ENCODE assay signal across 8 mouse cellular contexts in the genomic region with DNA sequence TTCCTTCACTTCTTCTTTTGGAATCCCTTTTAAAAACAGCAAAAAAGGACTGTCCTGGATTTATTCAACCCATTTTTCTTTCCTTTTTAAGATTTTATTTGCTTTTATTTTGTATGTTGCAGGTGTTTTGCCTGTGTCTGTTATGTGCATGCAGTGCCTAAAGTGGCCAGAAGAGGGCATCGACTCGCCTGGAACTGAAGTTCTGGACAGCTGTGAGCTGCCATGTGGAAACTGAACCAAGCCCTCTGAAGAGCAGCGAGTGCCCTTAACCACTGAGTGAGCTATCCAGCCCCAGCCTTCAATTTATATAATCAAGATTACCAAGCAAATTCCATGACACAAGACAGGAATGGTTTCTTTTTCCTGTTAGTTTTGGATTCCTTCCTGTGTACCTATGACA. TPM values are rescaled to one million over a fixed set of nuclear protein-coding genes. Genes with fewer than 3 reads are reported as not detected.
DNase-seq lines count a peak whose midpoint lies in the region; ATAC-seq and TF ChIP-seq lines count a peak whose summit lies in the region.

No protein-coding gene starts in this region.

- H3K4me2 ChIP-seq in kidney, embryonic 16.5 days (replicated peaks; ENCODE audit: low read depth, low read length) = no peak overlapping the region
- no peak overlapping the region for H3K4me2 ChIP-seq in limb, embryonic 14.5 days (replicated peaks; ENCODE audit: low read depth, low read length, severe bottlenecking)

- no peak for TF ChIP-seq POLR2A in limb, embryonic 14.5 days (IDR thresholded peaks at IDR 0.05; ENCODE audit: borderline replicate concordance, extremely low read depth, insufficient read depth, insufficient read length)

- no peak for ATAC-seq in kidney, embryonic 16.5 days (ENCODE audit: low FRiP score, low TSS enrichment)
- ATAC-seq in limb, embryonic 14.5 days (ENCODE audit: low FRiP score, low read depth) = no peak

- DNase-seq in kidney, adult 11 months = peak; percentile 62
- DNase-seq in NIH3T3 (ENCODE audit: low read depth) = peak; percentile 79
- peak; percentile 55 to 59 for DNase-seq in cerebellum, postnatal 36 days
- peak; percentile 70 to 84 for DNase-seq in heart, postnatal 10 days
- DNase-seq in limb, embryonic 14.5 days (ENCODE audit: low spot score) = peak; percentile 35
- DNase-seq in ovary, postnatal 14 days (ENCODE audit: low spot score) = peak; percentile 65
- DNase-seq in thymus, postnatal 14 days = peak; percentile 78

- no peak overlapping the region for H3K27ac ChIP-seq in kidney, embryonic 16.5 days (ENCODE audit: low read length)
- no peak overlapping the region for H3K27ac ChIP-seq in limb, embryonic 14.5 days (replicated peaks; ENCODE audit: low read depth, low read length)

- H3K9me3 ChIP-seq in kidney, embryonic 16.5 days (ENCODE audit: low read length) = no peaks in the 10 kb centered on the region
- no peaks in the 10 kb centered on the region for H3K9me3 ChIP-seq in limb, embryonic 14.5 days (ENCODE audit: control insufficient read depth, low read length)

- no peaks in the 10 kb centered on the region for H3K4me1 ChIP-seq in kidney, embryonic 16.5 days (ENCODE audit: insufficient read depth, low read length)
- no peaks in the 10 kb centered on the region for H3K4me1 ChIP-seq in limb, embryonic 14.5 days (ENCODE audit: control insufficient read depth, insufficient read depth, low read length)

- peaks cover 23% of the 10 kb centered on the region for H3K36me3 ChIP-seq in kidney, embryonic 16.5 days (ENCODE audit: insufficient read depth, low read length)
- H3K36me3 ChIP-seq in limb, embryonic 14.5 days (ENCODE audit: control insufficient read depth, insufficient read depth, low read length) = peaks cover 62% of the 10 kb centered on the region

- no peak overlapping the region for H3K4me3 ChIP-seq in kidney, embryonic 16.5 days (ENCODE audit: low read length)
- H3K4me3 ChIP-seq in limb, embryonic 14.5 days (replicated peaks; ENCODE audit: low read length) = no peak overlapping the region

- H3K27me3 ChIP-seq in kidney, embryonic 16.5 days (ENCODE audit: insufficient read depth, low read length) = no peaks in the 10 kb centered on the region
- no peaks in the 10 kb centered on the region for H3K27me3 ChIP-seq in limb, embryonic 14.5 days (ENCODE audit: control insufficient read depth, insufficient read depth, low read length)

- intact Hi-C loops in heart, postnatal 10 days (cut with DNase I) = loop anchor here (2.0 kb wide), 1 partner anchor 78 kb away; no protein-coding TSS in a partner anchor

- 4% methylated on average over 3 of the region's 3 CpGs for WGBS in kidney, embryonic 16.5 days
- WGBS in limb, embryonic 14.5 days = 23% methylated on average over 3 of the region's 3 CpGs

- no peak overlapping the region for H3K9ac ChIP-seq in kidney, embryonic 16.5 days (replicated peaks; ENCODE audit: low read length)
- no peak overlapping the region for H3K9ac ChIP-seq in limb, embryonic 14.5 days (ENCODE audit: low read depth, low read length, severe bottlenecking)

RNA-seq across cellular contexts. Expression of a gene that starts 15.4 kb away (rescaled TPM):
- 120 and 126 TPM in 2 replicates for polyA plus RNA-seq in kidney, embryonic 16.5 days (2015; fragmentation: Nextera tagmentation; extraction: Ambion mirVana)
- total RNA-seq in heart, postnatal 10 days (2021) = 100 to 1,000 TPM; 302 to 307 TPM
- polyA plus RNA-seq in limb, embryonic 14.5 days (2012; rRNA removed) = 70.7 and 105 TPM in 2 replicates
- 154 and 166 TPM in 2 replicates for polyA plus RNA-seq in limb, embryonic 14.5 days (2014; fragmentation: Nextera tagmentation; extraction: Ambion mirVana)

RNA-seq across cellular contexts. Expression of a gene that starts 57.9 kb away (rescaled TPM):
- polyA plus RNA-seq in kidney, embryonic 16.5 days (2015; fragmentation: Nextera tagmentation; extraction: Ambion mirVana) = 19.0 and 20.5 TPM in 2 replicates
- total RNA-seq in heart, postnatal 10 days (2021) = 10 to 100 TPM; 11.1 to 12.0 TPM
- polyA plus RNA-seq in limb, embryonic 14.5 days (2012; rRNA removed) = 12.8 and 15.1 TPM in 2 replicates
- 21.1 and 23.1 TPM in 2 replicates for polyA plus RNA-seq in limb, embryonic 14.5 days (2014; fragmentation: Nextera tagmentation; extraction: Ambion mirVana)

RNA-seq across cellular contexts. Expression of a gene that starts 58.2 kb away (rescaled TPM):
- 13.1 and 16.8 TPM in 2 replicates for polyA plus RNA-seq in kidney, embryonic 16.5 days (2015; fragmentation: Nextera tagmentation; extraction: Ambion mirVana)
- total RNA-seq in heart, postnatal 10 days (2021) = 10 to 100 TPM in 1 of 2 experiments, 1 to 10 TPM in 1; 10.0 to 13.2 TPM
- polyA plus RNA-seq in limb, embryonic 14.5 days (2012; rRNA removed) = 6.4 and 11.0 TPM in 2 replicates
- 12.5 and 15.6 TPM in 2 replicates for polyA plus RNA-seq in limb, embryonic 14.5 days (2014; fragmentation: Nextera tagmentation; extraction: Ambion mirVana)
